Mouse (Mus musculus) right cerebral cortex, postnatal 10 days (tissue): ENCODE results near the gene Nme1.

Source experiments
- DNase-seq, 2 experiments: peaks; one replicate each; pipeline ENCODE4 v3.0.0; 2021; ENCODE audit warnings: low spot score in 2 of 2

The Nme1 gene

DNA sequence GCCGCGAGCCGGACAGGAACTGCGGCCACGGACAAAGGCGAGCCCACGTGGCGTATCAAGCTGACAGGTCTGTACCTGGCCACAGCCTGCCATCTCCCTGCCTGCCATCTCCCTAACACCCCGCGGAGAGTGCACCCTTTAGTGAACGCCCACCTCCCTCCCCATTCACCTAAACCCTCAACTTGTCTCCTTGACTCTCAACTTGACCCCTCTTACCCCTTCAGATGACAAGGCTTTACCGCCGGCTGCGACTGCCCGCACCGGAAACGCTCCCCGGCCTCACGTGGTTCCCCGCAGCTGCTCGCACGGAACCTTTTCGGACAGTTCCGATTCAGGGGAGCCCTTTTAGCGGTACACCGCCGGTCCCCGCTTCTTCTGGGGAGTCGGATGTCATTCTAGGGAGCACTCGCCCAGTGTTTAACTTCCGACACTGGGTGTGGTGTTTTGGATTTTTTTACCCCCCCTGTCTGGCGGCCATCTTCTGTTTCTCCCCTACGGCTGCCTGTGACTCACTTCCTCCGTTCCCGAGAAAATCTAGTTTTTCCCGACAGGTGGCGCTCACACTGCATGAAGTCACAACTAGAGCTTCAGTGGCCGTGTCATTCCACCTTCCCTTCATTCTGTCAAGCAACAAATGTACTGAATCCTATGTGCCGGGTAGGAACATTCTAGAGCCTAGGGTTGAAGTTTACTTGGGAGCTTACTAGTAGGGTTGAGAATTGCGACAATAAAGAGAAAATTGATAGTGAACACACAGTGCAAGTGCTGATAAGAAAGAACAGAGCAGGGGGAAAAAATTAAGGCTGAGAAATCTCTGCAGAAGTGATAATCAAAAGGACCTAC lies at the start of gene Nme1, which contains the start of gene Gm20390:
Gene Nme1 (minus strand): TSS at position 517 of the 843 bp plus-strand sequence.
Gene Gm20390 (minus strand): TSS at position 289 of the 843 bp plus-strand sequence.
- DNase-seq: peak; percentile 98

DNA sequence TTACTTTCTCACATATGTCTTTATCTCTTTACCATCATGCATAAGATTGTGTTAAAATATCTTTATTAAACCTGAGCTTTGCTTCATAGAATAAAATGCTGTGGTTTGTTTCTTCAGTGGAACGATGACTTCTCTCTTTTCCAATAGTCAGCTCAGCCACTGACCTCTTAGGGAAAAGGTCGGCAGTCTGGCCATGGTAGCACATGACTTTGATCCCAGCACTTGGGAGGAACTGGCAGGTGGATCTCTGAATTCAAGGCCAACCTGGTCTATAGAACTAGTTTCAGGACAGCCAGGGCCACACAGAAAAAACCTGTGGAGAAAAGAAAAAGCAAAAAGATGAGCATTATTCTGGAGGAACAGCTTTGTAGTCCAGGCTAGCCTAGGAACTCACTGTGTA lies 35.0 kb upstream of the Nme1 start:
- DNase-seq: no peak

DNA sequence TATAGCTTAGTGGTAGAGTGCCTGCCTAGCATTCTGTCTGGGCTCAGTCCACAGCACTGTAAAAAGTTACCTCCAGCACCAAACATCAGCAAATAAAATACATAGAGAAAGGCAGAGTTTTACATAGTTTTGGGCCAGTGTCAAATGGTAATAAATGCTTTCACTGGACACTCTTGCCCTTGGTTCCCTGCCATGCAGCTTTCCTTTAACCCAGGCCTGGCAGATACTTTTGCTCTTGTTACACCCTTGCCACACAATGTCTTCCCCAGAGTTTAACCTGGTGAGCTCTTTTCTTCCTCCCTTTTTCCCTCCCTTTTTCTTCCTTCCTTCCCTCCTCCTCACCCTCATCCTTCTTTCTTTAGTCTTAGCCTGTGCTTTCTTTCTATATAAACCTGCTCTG lies 31.0 kb upstream of the Nme1 start:
- DNase-seq: no peak

DNA sequence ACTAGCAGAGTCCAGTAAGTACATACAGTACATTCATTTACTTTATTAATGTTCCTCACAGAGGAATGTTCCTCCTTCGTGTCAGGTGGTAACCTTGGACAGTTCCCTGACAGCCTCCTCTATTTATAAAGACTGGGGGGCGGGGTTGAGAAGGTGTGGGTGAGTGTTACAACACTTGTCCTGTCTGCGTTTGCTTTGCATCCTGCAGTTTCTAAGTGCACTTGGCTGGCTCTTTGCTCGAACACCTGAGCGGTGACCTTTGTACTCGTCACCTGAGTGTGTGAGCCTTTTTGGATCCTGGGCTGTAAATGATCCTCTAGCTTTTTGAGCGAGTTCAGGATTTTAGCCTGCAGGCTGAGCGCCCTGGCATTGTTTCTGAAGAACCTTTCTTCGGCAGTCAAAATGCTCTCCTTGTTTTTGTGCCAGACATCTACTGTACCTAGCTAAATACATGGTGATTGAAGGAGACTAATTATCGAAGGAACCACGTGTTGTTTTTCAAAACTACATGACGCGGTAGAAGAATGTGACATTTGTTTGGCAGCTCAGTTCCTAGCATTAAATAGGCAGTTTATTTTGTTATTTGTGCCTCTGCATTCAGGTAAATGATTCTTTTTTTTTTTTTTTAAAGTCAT lies 28.9 kb upstream of the Nme1 start:
- peak; percentile 24 to 41 for DNase-seq

DNA sequence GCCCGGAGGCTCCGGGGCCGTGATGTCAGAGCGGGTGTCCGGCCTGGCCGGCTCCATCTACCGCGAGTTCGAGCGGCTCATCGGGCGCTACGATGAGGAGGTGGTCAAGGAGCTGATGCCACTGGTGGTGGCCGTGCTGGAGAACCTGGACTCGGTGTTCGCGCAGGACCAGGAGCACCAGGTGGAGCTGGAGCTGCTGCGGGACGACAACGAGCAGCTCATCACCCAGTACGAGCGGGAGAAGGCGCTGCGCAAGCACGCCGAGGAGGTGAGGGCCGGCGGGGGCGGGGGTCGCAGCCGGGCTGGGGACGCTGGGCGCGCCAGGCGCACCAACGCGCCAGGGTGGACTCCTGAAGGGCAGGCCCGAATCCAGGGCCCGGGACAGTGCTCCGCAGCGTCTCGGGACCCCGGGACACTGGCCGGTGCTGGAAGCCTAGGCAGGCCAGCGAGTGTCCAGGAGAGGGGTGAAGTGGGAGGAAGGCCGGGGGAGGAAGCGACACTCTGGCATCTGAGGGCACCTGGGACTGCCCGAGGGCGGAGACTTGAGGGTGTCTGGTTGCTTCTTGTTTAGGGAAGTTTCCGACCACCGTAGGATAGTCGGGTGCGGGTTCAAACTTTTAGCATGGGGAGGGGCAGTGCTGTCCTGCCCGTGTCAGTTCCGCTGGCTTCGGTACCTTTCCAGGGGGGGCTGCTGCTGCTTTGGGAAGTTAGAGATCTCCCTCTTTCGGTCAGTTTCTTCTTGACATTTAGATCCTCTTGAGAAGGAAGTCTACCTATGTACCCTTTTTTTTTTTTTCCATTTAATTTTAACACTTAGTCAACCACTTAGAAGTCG lies 28.2 kb upstream of the Nme1 start:
- peak; percentile 60 to 73 for DNase-seq

DNA sequence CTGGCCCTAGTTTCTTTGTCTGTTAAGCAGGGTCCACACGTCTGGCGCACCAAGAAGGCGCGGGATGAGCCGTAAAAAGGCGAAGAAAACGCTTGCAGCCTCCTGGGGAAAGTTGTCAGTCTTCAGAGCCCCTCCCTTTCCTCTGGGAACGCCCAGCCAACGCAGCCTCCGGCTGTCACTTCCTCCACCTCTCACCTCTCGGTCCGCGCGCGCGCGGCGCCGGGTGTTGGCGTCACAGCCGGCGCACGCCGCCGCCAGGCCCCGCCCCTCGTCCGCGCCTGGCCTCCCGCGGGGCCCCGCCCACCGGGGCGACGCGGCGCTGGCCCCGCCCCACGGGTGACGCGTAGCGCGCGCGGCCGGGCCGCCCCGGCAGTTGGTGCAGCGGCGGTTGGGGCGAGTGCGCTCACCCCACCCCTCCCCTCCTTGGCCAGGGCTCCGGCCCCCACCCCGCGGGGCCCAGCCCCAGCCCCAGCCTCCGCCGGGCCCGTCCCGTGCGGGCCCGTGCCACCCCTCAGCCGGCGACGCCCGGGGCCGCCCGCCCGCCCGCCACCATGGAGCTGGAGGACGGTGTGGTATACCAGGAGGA lies 27.5 kb upstream of the Nme1 start, which contains the start of gene Spag9:
Gene Spag9 (plus strand): TSS at position 372 of the 586 bp plus-strand sequence.
- peak; percentile 96 for DNase-seq

DNA sequence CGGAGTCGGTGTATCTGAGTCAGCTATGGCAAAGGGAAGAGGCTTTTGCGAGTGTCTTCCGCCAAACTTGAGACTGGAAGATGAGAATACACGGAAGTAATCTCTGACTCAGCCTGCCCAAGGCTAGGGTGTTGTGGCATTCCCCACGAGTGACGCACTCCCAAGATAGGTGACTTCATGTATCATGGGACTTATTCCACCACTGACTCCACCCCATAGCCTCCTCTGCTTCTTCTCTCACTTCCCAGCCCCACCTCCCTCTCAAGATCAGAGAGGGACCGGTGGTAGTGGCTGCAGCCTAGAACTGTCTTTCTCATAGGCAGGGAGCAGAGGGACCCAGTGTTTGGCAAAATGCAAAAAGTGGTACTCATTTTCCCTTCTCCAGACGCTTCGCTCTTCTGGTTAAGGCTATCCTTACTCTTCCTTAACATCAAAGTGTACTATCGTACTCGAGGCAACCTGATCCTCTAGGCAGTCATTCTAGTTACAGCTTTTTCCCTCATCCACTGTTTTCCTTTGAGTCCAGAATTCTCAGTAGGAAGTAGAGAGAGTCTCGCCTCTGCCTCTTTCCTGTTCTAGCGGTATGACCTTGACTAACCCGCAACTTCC lies 26.9 kb upstream of the Nme1 start:
- peak; percentile 78 to 89 for DNase-seq

DNA sequence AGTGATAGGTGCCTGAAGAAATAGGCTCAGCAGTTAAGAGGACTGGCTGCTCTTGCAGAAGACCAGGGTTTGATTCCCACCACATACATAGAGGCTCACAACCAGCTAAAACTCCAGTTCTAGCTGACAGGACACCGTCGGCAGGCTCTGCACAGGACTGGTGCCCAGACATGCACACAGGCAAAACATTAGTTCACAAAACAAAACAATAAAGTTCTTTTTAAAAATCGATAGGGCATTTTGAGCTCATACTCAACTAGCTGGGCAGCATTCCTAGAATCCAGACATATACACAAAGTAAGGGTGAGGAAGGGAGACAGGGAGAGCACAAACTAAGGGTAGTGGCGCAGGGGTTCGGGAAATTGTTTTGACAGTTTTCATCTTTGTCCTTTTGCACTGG lies 26.2 kb upstream of the Nme1 start:
- DNase-seq: no peak

DNA sequence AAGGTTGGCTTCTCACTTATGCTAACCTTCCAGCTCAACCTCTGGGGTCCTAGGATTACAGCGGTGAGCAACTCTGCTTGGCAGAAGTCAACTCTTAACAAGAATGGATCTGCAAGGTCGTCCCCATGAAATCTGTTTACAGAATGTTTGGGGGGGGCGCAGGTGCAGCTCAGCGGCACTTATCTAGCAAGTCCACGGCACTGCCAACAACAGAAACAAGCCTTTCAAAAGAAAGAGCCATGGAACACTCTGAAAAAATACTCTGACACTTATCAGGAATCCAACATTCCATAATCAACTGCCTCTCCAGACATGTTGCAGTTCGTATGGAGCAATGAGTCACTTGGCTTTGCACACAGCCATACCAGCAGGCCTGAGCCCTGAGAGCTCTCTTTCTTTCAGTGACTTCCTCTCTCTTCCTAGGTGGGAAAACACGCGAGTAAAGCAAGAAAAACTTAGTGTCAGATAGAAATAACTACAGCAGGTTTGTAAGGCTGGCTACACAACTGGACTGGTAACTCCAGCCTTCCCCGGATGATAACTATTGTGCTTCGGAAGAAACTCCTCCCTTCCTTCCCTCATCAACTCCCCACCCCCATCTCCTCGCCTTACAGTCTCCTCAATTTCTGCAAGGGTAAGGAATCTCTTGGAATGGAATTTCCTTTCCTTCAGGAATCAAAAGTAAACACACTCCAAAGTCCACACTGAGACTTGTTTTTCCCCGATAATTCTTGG lies 20.2 kb upstream of the Nme1 start:
- no peak for DNase-seq

DNA sequence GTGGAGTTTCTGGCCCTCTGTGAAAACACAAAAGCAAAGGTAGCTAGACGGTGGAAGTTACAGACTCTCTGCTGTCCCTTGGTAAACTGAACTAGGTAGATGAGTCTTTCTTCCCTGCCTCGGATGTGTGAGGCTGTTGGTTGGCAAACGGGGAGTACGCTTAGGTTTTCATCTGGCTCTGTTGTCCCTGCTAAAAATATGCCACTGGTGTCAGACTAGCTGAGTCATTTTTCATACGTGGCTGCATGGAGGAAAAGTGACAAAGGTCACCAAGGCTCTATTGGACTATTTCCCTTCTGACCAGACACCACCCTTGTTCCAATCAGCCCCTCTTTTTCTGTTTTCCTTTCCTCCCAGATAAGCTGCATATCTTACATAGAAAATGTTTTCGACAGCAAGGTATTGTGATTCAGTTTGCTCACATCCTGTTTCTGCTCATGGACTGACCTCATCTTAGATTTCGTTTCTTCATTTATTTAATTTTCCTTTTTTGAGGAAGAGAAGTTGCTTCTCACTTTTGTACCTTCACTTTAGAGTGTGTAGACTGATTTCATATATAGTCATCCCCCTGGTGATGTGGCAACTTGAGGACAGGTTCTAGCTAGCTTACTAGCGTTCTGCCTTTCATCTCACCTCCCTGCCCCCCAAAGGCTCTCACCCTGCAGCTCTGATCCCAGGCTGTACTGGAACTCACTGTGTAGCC lies 19.5 kb upstream of the Nme1 start:
- no peak for DNase-seq

DNA sequence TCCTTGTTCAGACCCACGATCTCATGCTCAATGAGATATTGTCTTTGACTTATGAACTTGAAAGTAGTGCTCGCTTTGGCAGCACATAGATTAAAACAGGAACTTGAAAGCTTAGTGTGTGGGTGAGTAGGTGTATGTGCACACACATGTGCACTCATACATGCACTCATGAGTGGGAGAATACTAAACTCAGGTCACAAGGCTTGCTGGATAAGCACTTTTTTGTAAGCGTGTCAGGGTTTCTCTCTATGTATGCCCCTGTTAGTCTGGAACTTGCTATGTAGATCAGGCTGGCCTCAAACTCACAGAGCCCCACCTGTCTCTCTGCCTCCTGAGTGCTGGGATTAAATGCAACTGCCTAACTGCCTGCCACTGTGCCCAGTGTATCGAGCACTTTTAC lies 18.7 kb upstream of the Nme1 start:
- DNase-seq: no peak

DNA sequence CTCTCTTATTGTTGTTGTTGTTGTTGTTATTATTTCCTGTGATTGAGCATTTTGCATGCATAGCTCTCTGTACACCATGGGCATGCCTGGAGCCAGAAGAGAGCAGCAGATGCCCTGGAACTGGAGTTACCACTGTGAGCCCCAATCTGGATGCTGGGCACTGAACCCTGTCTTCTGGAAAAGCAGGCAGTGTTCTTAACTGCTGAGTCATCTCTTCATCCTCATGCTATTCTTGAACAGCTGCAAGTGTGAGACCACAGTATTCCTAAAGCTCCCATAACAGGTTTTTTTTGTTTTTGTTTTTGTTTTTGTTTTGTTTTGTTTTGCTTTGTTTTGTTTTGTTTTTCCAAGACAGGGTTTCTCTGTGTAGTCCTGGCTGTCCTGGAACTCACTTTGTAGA lies 18.0 kb upstream of the Nme1 start:
- no peak for DNase-seq

DNA sequence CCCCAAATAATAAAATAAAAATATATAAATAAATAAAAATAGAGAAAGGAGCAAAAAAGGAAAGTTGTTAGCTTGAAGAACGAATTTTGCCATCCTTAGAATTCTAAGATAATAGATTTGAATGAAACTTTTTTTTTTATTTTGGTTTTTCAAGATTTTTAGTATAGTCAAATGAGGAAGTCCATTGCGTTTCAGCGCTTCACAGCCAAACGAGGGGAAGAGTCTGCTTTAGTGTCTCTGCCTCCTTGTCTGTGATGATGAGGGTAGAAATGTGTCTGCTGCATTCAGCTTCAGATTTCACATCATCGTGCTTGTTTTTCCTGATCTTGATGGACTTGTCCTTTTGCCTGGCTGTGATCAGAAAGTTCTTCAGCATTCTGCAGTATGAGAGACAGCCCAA lies 16.9 kb upstream of the Nme1 start:
- no peak for DNase-seq

DNA sequence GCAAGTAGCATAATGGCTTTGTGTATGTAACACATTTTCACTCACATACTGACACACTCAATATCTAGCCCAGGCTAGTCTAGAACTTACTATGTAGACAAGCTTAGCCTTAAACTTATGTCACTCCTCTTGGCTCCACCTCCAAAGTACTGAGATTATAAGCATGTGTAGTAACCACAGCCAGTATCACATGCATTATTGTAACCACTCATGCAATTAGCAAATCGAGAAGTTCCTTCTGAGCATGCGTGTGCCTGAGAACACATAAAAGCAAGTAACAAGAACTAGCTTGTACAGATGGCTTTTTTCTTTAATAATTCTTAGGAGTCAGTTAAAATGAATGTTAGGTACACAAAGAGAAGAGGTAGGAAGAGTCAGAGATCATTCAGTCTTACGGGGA lies 16.3 kb upstream of the Nme1 start:
- no peak for DNase-seq

DNA sequence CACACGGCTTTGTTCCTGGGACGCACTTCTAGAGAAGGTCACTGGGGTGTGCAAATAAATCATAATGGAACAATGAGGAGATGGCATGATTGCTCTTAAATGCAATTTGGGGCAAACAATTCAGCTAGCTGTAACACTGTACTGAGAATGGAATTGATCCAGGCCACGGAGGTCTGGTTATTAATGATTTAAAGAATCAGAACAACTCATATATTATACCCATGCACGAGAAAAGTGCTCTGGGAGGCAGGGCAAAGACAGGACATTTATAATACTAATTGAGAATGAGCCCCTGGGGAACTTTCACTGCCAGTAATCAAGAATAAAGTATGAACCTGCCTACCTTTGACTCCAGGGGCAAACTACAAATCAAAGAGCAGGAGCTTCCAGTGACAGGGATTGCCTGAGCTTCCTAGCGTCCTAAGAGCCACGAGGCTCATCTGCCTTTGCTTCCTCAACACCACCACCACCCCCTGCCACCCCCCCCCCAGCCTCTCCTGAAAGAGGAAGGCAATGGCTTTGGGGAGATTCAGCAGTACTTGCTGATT lies 11.3 kb upstream of the Nme1 start:
- DNase-seq: no peak

DNA sequence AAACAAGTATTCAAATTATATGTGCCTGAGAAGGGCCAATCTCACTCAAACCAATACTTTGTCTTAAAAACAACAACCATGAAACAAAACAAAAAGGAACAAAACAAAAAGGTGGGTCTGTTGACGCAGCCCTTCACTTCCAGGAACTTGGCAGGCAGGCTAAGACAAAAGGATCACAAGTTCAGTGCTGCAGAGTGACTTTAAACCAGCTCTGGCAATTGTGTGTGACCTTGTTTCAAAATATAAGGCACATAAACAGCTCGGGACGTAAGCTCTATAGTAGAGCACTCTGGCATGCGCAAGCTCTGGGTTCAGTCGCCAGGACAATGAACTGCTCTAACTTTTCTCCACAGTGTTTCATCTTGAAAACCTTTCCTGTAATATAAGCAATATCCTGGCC lies 4.6 kb upstream of the Nme1 start:
- DNase-seq: no peak

DNA sequence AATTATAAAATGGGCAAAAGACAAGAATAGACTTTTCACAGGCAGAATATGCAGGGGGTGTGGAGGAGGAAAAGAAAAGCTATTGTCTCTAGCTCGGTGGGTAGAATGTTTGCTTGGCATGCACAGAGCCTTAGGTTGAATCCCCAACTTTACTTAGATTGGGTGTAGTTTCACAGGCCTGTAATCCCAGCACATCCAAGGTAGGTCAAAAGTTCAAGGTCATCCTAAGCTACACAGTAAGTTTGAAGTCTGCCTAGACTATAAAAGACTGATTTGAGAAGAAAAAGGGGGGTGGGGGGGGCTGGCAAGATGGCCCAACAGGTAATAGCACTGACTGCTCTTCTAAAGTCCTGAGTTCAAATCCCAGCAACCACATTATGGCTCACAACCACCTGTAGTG lies 1.5 kb upstream of the Nme1 start:
- DNase-seq: no peak

DNA sequence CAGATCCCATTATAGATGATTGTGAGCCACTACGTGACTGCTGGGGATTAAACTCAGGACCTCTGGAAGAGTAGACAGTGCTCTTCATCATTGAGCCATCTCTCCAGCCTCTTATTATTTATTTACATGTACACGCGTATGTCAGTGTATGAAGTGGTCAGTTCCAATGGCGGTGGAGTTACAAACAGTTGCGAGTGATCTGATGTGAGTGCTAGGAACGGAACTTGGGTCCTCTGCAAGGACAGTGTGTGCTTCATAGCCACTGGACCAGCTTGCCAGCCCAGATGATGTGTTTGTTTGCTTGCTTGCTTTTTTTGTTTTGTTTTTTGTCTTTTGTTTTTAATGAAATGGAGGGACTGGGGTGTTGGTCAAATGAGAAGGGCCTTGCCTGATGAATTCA lies 850 bp upstream of the Nme1 start:
- DNase-seq: no peak

DNA sequence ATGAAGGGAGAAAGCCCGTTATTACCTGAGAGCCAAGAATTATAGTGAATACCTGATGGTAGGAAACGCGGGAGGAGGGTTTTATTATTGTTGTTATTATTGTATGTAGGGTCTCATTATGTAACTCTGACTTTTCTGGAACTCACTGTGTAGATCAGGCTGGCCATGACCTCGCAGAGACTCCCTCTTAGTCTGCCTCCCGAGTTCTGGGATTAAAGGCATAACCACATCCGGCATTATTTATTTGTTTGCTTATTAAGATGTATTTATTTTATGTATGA lies 467 bp upstream of the Nme1 start:
- DNase-seq: no peak

DNA sequence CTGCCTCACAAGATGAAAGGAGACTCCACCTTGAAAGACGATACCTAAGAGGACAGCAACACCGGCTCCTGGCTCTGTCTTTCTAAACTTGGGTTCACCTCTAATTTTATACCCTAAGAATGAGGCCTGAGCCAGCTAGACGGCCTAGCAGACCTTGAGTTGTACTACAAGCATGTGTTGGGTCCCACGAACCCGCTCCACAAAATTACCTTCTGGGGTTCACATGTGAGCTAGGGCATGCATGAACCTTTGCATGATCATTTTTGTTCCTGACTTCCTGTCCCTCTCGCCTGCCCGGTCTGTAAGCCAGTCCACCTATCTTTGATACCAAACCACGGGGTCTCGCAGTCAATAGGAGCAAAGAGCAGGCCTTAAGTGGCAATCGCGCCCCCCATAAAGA lies 940 bp downstream of the Nme1 start:
- DNase-seq: no peak
